Mouse (Mus musculus) neural tube, embryonic 11.5 days (tissue): ENCODE measurements at regions not wholly inside any gene's neighbourhood (a gene's known extent, or its start where the extent isn't known, plus 50 kb on each side); places are given as distances from the start of the nearest gene placed in this dataset.
A peak's percentile ranks its signal among the peaks of the same experiment; 100 is the strongest.
"Not testable (repeated sequence)": the region's sequence is repeated elsewhere in the genome, so short reads cannot be mapped to it uniquely, and the experiment has no call there.

ENCODE experiments used
- ATAC-seq: fragments of 200-750 bp; cut with Nextera tagmentation; 2 replicates; pipeline ENCODE4 v1.8.0; 2017; ENCODE audit warnings: moderate number of reproducible peaks, mild to moderate bottlenecking, moderate TSS enrichment, moderate library complexity; ENCODE audit not compliant: insufficient read depth, low FRiP score, low TSS enrichment
- DNase-seq: peaks from one replicate; pipeline ENCODE4 v3.0.0-alpha.2; 2015; ENCODE audit warnings: low spot score
- H3K27ac ChIP-seq: fragments of 300-500 bp; sonication (generic); 2 replicates; pipeline ENCODE4 v1.5.1; 2014; ENCODE audit warnings: low read depth, mild to moderate bottlenecking, low read length
- H3K27me3 ChIP-seq: fragments of 300-500 bp; sonication (generic); 2 replicates; pipeline ENCODE4 v1.6.1; 2014; ENCODE audit warnings: mild to moderate bottlenecking, low read length, mixed read lengths; ENCODE audit not compliant: control insufficient read depth, insufficient read depth
- H3K36me3 ChIP-seq: fragments of 300-500 bp; sonication (generic); 2 replicates; pipeline ENCODE4 v1.6.1; 2014; ENCODE audit warnings: mild to moderate bottlenecking, low read length, moderate library complexity, mixed read lengths; ENCODE audit not compliant: control insufficient read depth, insufficient read depth
- H3K4me1 ChIP-seq: fragments of 300-500 bp; sonication (generic); 2 replicates; pipeline ENCODE4 v1.6.1; 2014; ENCODE audit warnings: low read length, mixed read lengths; ENCODE audit not compliant: control insufficient read depth, insufficient read depth
- H3K4me2 ChIP-seq: fragments of 300-500 bp; sonication (generic); 2 replicates; pipeline ENCODE4 v1.6.1; 2014; ENCODE audit warnings: low read depth, mild to moderate bottlenecking, moderate library complexity
- H3K4me3 ChIP-seq: fragments of 300-500 bp; sonication (generic); 2 replicates; pipeline ENCODE4 v1.5.1; 2014; ENCODE audit warnings: low read depth, low read length
- H3K9ac ChIP-seq: fragments of 300-500 bp; sonication (generic); 2 replicates; pipeline ENCODE4 v1.6.1; 2014; ENCODE audit warnings: mild to moderate bottlenecking, low read length
- H3K9me3 ChIP-seq: fragments of 300-500 bp; sonication (generic); 2 replicates; pipeline ENCODE4 v1.6.1; 2016; ENCODE audit warnings: low read length; ENCODE audit not compliant: control insufficient read depth
- WGBS: fragments of 180-500 bp; shearing (Covaris S2); extraction: QIAGEN DNeasy Blood & Tissue Kit; methylation state at CpG from one replicate; pipeline ENCODE4 v1.1.7; 2014; 5-methylcytosine and 5-hydroxymethylcytosine counted together

DNA sequence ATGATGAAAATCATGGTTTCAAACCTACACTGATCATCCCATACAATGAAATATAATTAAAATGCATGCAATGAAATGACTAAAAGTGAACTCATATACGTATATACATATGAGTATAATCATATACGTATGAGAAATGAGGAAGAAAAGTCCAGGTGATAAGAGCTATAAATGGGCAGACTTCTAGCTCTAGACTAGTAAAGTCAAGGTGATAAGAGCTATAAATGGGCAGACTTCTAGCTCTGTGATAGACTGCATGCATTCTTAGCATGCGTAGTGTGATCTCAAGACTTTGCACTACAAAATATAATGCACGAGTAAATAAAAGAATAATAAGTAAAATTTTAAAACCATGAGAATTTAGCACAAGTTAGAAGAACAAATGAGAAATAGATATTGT is 606.2 kb upstream of the Gpc5 start:
- 94% methylated on average over 4 of the region's 4 CpGs for WGBS
- no peak overlapping the region for H3K4me3 ChIP-seq
- no peak for ATAC-seq

DNA sequence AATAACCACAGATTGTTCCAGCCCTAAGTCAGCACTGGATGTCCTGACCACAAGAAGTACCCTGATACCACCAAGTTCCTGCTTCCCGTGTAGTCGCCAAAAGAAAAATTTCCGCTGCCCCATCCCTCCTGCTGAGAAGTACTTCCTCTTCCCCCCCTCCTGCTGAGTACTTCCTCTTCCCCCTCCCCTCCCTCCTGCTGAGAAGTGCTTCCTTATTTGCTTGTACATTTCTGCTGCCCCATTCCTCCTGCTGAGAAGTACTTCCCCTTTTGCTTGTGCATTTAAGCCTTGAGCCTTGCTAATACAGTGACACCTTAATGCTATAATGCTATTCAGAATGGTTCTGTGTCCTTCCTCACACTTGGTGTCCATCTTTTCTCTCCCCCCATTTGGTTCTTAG is 598.6 kb upstream of the Gpc5 start:
- not testable (repeated sequence) for H3K9me3 ChIP-seq, H3K9ac ChIP-seq, H3K27ac ChIP-seq, H3K27me3 ChIP-seq, ATAC-seq, H3K4me3 ChIP-seq, H3K36me3 ChIP-seq, H3K4me2 ChIP-seq, DNase-seq, H3K4me1 ChIP-seq
- WGBS = 89% methylated on average over 3 of the region's 3 CpGs

More for the DNA sequence above, 606.2 kb upstream of the Gpc5 start:
- Histone ChIP-seq H3K4me2 (no peak overlapping the region), H3K9ac (no peak overlapping the region), H3K27me3 (no peaks in the 10 kb centered on the region), H3K36me3 (no peaks in the 10 kb centered on the region), H3K4me1 (no peaks in the 10 kb centered on the region), H3K27ac (no peak overlapping the region), H3K9me3 (no peaks in the 10 kb centered on the region)
- no peak for DNase-seq

DNA sequence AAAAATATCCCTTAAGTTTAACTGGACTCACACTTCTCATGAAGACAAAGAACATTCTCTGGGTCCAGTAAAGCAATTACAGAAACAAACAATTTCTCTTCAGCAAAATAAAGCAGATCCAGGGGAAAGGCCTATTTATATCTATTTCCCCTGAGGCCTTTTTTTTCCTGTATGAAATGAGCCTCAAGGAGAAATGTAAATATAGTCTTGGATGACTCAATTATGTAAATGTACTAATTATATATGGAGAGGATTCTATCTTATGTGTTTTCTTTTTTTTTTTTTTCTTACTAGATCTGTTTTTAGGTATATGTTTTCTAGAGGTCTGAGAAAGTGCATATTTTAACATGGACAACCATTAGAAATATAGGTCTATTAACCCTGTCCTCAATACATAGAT is 587.0 kb upstream of the Gpc5 start:
- Histone ChIP-seq H3K27ac (no peak overlapping the region), H3K4me1 (no peaks in the 10 kb centered on the region), H3K9me3 (no peaks in the 10 kb centered on the region), H3K36me3 (no peaks in the 10 kb centered on the region), H3K27me3 (no peaks in the 10 kb centered on the region), H3K4me3 (no peak overlapping the region), H3K4me2 (no peak overlapping the region), H3K9ac (no peak overlapping the region)
- ATAC-seq = no peak
- no peak for DNase-seq

DNA sequence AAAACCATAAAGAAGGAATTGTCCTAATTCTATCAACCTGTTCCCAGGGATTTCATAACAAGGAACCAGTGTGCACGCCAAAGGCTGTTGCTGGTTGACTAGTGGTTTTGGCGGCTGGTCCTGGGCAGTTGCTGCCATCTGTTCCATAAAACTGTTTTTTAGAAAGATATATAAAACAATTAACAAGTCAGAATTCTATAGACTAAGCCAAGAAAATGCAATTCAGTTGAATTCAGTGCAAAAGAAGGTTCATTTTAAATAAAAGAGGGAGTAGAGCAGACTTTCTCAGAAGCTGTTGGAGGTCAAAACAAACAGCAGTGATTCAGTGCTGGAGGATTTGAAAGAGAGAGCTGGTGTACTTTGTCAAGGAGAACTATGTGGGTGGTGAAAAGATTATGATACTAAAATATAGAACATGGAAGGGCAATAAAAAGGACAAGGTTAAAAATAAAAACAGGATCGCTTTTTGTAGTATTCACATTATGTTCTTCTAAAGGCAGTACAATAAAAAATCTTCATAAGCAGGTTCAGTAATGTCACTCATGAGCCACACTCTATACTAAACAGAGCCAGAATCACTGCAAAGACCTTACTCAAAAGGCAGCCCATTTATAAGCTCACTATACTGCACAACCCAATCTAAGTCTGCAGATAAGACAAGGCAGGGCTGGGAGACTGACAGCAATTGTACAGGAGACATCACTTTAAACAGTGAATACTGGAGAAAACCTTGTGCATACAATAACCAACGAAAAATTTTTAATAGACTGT is 543.9 kb upstream of the Gpc5 start:
- ATAC-seq = no peak
- Histone ChIP-seq H3K36me3 (no peaks in the 10 kb centered on the region), H3K4me1 (no peaks in the 10 kb centered on the region), H3K9ac (no peak overlapping the region), H3K4me2 (no peak overlapping the region), H3K4me3 (no peak overlapping the region), H3K27ac (no peak overlapping the region), H3K9me3 (no peaks in the 10 kb centered on the region), H3K27me3 (no peaks in the 10 kb centered on the region)
- DNase-seq = no peak
- WGBS = 89% methylated on average over 4 of the region's 4 CpGs

DNA sequence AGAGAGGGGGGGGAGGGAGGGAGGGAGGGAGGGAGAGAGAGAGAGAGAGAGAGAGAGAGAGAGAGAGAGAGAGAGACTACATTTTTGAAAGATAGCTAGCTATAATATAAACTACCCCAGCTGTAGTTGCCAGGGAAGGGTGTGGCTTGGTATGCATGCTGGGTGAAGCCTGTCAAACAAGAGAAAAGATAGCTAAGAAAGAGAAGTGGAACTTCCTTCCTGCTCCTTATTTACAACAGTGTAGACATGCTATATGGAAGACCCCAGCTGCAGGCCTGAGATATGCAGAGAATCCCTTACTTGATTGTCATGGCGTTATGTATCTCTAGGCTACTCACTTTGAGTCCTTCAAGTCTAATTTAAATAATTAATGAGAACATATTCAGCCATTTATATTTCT is 542.9 kb upstream of the Gpc5 start:
- Histone ChIP-seq H3K9me3 (no peaks in the 10 kb centered on the region), H3K4me1 (no peaks in the 10 kb centered on the region), H3K36me3 (no peaks in the 10 kb centered on the region), H3K4me3 (no peak overlapping the region), H3K9ac (no peak overlapping the region), H3K27ac (no peak overlapping the region), H3K27me3 (no peaks in the 10 kb centered on the region), H3K4me2 (no peak overlapping the region)
- 97% methylated on average over 1 of the region's 1 CpGs for WGBS
- ATAC-seq = no peak
- no peak for DNase-seq

DNA sequence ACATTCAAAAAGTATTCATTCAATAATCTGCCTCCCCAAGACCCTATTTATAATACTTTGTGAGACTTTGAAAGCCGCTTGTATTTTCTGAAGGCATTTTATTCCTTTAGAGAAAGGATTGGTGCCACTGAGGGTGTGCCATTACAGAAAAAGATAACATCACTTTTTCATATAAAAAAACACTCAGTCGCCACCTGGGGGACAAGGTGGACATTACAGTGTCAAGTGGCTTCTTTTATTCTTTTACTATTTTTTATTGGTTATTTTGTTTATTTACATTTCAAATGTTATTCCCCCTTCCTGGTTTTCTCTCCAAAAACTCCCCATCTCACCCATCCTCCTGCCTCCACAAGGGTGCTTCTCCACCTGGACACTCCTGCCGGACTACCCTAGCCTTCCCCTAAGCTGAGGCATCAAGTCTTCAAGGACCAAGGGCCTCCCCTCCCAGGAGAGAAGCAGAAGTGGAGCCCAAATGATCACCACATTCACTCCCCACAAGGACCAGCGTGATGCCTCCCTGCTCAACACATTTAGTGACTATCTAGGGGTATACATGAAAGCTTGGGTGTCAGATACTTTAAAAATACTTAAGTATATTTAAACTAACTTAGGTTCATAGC is 525.5 kb upstream of the Gpc5 start:
- no peaks in the 10 kb centered on the region for H3K27me3 ChIP-seq
- H3K36me3 ChIP-seq = no peaks in the 10 kb centered on the region
- H3K27ac ChIP-seq = no peak overlapping the region
- no peak overlapping the region for H3K4me3 ChIP-seq
- no peak for ATAC-seq
- no peak overlapping the region for H3K4me2 ChIP-seq
- WGBS = 48% methylated on average over 4 of the region's 4 CpGs
- no peaks in the 10 kb centered on the region for H3K9me3 ChIP-seq
- H3K4me1 ChIP-seq = no peaks in the 10 kb centered on the region
- no peak overlapping the region for H3K9ac ChIP-seq
- peak; percentile 27 for DNase-seq

DNA sequence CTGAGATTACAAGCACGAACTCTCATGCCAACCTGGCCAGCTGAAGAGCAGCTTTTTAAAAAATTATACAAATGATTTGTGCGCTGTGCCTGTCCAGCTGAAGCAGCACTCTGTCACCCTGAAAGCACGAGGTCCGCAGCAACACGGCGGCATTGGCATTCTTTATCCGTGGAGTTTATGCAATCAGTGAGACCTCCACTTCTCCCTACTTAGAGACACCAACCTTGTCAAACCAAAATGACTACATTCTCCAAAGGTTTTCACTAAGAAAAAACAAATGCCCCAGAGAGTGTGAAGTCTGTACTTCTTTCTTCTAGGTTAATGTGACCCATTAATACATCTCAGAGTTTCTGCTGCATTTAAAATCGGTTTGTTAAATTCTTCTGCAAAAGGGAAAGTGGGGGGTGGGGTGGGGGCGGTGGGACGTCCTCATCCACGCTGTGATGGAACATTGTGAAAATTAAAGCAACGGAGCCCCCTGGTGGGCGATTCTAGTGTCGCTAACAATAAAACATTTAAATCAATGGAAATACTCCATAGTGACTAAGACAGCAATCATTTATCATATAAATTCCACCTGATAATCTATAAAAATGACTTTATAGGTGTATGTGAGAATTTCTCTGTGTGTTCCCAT is 524.2 kb upstream of the Gpc5 start:
- Histone ChIP-seq H3K27ac (no peak overlapping the region), H3K27me3 (no peaks in the 10 kb centered on the region), H3K36me3 (no peaks in the 10 kb centered on the region), H3K4me2 (peak overlapping the region; percentile 1; the same call in 1 of the 2 replicates), H3K9me3 (no peaks in the 10 kb centered on the region), H3K4me1 (no peaks in the 10 kb centered on the region), H3K4me3 (no peak overlapping the region), H3K9ac (no peak overlapping the region)
- DNase-seq (peak; percentile 80), ATAC-seq (peak; percentile 67)
- WGBS = 23% methylated on average over 14 of the region's 14 CpGs

DNA sequence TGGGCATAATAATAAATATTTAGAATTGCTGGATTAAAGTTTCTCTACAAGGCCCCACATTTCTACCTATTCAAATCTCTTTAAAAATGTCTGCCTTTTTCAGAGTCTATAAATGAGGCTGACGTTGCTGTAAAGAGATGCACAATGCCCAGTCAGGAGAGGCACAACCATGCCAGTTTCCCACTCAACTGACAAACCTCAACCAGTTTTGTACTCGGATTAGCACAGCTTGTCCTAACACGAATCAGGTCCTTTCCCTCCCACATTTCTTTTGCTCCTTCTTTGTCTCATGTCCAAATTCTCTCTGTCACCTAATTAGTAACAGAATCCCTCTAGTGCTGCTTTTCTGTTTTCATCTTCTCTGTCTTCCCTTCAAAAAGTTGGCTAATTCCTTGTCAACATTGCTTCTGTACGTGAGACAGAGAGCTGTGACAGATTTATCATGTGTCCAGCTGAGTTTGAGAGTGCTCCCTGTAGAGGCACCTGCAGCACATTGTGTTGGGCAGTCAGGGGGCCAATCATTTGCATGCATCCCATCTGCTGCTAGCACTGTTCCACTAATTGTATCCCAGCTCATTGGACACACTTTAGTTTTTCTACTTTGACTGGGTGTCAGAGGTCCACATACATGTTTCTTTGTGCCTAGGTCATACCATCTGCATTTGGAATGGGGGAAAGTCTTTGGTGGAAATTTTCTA is 504.5 kb upstream of the Gpc5 start:
- Histone ChIP-seq H3K27ac (no peak overlapping the region), H3K9me3 (no peaks in the 10 kb centered on the region), H3K27me3 (no peaks in the 10 kb centered on the region), H3K4me2 (no peak overlapping the region), H3K4me1 (no peaks in the 10 kb centered on the region), H3K4me3 (no peak overlapping the region), H3K9ac (no peak overlapping the region), H3K36me3 (no peaks in the 10 kb centered on the region)
- DNase-seq (peak; percentile 29), ATAC-seq (peak; percentile 91)
- 15% methylated on average over 4 of the region's 4 CpGs for WGBS
